Mouse (Mus musculus) 3T3-L1 (cell line): Measurements from ENCODE around the gene Chm.
"Not testable (repeated sequence)": the region's sequence is repeated elsewhere in the genome, so short reads cannot be mapped to it uniquely, and the experiment has no call there.

Source experiments
- DNase-seq: peaks from one replicate; pipeline ENCODE4 v3.0.0-alpha.2; 2015; ENCODE audit warnings: low read depth, low spot score

Chm gene

DNA sequence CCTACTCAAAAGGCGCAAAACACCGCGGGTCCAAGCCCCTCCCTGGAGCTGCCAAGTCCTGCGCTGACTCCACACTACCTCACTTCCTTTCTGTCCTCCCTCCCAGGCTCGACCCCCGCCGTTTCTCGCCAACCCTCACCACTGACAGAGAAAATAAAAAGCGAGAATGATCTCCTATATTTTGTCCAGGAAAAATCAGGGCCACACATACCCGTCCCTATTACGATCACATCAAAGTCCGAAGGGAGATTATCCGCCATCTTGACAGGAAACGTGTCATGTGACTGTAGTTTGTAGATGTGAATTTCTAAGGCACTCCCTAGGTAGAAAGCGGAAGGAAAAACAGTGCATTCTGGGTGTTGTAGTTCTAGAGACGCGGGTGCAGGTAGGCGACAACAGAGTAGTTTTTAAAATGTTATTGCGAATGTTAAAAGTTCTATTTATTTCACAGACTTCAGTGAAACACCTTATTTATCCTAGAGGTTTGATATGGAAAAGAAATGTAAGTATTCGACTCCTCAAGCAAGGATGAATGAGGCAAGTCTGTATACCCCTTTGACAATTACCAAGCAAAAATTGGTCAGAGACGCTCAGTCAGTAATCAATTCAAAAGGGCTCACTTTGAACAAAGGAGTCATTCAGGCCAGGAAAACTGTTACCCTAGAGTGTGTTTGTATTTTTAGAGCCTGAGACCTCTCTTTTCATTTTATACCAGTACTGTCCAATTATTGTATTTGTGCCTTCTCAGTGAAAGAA, at the start of gene Chm:
TSS of gene Chm (minus strand) at position 288 of the 756 bp plus-strand sequence.
- DNase-seq = peak; percentile 85

DNA sequence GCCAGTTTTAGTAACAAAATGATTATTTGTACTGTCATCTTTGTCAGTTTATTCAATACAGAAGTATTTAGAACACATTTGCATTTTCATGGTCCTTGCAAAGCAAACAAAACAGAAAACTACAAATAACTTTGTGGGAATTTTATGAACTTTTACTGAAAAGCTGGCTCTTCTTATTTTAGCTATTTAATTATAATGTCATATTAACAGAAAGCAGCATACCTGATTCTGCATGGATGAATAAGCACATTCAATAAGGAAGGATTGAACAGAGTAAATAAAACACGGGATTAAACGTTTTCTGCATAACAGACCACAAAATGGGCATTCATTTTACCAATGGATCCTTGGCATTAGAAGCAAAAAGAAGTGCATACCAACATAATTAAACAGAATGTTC, 8.6 kb upstream of the Chm start:
- no peak for DNase-seq

GRCm38 (mm10) chrX:113184569-113185229, 618 bp downstream of the Chm start:
- peak; percentile 35 for DNase-seq

DNA sequence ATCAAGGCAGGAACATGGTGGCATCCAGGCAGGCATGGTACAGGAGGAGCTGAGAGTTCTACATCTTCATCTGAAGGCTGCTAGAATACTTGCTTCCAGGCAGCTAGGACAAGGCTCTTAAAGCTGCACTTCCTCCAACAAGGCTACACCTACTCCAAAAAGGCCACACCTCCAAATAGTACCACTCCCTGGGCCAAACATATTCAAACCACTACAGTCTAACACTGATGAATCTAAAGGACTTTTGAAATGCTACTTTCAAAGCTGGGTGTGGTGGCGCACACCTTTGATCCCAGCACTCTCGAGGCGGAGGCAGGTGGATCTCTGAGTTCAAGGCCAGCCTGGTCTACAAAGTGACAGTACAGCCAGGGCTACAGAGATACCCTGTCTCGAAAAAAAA, 4.5 kb downstream of the Chm start:
- not testable (repeated sequence) for DNase-seq

DNA sequence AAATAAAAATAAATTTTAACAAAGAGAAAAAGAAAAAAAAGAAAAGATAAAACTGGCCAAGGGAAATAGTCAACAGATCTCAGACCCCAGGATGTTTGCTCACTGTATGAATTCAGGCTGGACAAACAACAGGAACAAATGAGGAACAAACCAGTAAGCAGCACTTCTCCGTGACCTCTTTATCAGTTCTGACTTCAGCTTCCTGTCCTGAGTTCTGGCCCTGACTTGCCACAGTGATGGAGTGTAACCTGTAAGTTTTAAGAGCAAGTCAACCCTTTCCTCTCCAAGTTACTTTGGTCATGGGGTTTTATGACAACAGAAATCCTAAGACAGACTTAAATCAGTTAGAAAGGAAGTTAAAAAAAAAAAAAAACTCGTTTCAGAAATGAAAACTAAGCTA, 12.6 kb downstream of the Chm start:
- no peak for DNase-seq

DNA sequence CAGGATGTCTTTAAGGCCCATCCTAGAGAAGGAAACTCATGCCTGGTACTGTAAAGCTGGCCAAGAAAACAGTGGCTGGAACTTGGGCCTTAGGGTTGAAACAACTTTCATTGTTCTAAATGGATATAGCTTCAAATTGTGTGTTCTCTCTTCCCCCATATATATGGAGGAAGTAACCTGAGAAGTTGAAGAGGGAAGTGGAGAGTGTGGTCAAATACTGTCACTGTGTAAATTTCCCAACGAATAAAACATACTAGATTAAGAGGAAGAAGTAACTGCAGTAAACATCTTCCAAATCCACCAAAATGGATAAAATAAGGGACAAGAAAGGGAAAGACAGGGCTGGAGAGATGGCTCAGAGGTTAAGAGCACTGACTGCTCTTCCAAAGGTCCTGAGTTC, 13.0 kb downstream of the Chm start:
- DNase-seq = no peak

DNA sequence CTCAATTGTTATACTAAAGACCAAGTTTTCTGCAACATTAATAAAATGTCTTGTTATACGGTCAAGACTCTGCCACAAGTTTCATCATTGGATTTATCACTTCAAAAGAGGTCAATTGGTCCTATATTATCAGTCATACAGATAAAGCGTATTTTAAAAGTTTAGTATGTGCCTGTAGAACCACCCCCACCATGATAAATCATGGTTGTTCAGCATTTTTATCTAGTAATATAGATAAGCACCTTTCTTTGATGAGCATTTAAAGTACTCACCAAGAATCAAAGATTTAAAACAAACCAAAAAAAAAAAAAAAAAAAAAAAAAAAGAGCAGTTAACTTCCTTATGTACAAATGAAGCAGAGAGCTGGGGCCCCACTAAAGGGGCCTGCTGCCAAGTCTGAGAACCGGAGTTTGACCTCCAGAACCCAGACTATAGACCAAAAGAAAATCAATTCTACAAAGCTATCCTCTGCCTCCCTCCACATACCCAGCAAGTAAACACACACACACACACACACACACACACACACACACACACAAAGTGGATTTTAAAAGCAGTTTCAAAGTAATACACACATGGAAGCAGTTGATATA, 25.0 kb downstream of the Chm start:
- no peak for DNase-seq

DNA sequence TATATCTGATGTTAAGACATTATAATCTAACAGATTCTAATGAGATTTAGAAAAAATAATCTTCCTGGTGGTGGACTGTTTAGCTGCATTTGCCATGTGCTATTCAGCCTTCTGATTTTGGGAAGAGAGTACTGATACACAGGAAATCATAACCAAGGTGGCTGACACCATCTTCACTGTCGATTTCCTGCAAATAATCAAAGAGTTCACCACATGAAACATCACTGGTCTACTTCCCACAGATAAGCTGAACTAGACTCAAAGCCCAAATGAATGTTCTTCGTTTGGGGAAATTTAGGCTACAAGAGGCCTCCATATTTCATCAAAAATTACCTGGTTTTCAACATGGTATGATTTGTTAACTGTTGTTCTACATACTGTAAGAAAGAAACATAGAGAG, 101.1 kb downstream of the Chm start:
- no peak for DNase-seq

DNA sequence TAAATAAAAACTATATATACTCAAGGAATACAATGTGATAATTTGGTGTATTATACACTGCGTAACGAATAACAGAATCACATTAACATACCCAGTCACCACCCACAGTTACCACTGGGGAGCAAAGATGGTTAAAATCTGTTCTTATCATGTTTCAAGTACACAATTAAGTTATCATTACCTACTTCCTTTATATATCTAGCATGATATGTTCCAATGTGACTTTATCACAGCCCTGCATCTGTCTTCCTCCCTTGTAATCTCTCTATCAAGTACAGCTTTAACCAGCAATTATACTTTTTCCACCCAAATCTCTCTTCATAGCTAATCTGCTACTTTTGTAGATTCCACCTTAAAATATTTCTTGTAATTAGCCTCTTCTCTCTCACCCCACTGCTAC, 109.3 kb downstream of the Chm start:
- DNase-seq = no peak

GRCm38 (mm10) chrX:113074823-113075222, 110.5 kb downstream of the Chm start:
- no peak for DNase-seq

DNA sequence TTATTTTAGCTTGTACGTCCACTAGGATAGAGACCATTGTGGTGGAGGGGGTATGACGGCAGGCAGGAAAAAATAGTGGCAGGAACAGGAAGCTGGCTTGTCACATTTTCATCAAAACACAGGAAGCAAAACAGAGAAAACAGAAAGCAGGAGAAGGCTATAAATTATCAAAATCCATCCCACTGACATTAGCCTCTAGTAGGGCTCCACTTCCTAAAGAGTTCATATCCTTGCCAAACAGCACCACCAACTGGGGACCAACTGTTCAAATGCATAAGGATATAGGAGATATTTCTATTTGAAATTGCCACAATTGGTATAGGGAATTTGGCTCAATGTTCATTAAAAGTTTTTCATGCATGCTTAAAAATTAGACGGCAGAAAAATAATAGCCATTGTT, 181.7 kb downstream of the Chm start:
- peak; percentile 6 for DNase-seq

- DNase-seq = peak; percentile 58
These were observed 183.1 kb downstream of the Chm start for GRCm38 (mm10) chrX:113002192-113002591.
